Mouse (Mus musculus): ENCODE measurements around the gene Fam184a. TPM values are rescaled to one million over a fixed set of nuclear protein-coding genes. Genes with fewer than 3 reads are reported as not detected.

Fam184a gene
- polyA plus RNA-seq, 1 experiment = 5.4 TPM

GRCm38 (mm10) chr10:53765471-53765870 lies 14.5 kb upstream of the Fam184a start:
- whole genome bisulfite sequencing = 82% methylated on average over 4 of the region's 4 CpGs
- no peak overlapping the region for H3K4me3 ChIP-seq (replicated peaks; ENCODE audit: control insufficient read depth, low read depth, low read length)
- H3K4me1 ChIP-seq (ENCODE audit: control insufficient read depth, insufficient read depth, low read length) = no peaks in the 10 kb centered on the region
- no peak overlapping the region for H3K27ac ChIP-seq (ENCODE audit: control insufficient read depth, insufficient read depth, low read depth, low read length, poor library complexity)
- TF ChIP-seq POLR2A (IDR thresholded peaks at IDR 0.05; ENCODE audit: borderline replicate concordance, control insufficient read depth, low read depth, low read length) (no peak), CTCF (IDR thresholded peaks at IDR 0.05; ENCODE audit: control insufficient read depth, insufficient read depth, low read length) (no peak)

GRCm38 (mm10) chr10:53752723-53753122 lies 1.8 kb upstream of the Fam184a start:
- 46% methylated on average over 1 of the region's 1 CpGs for WGBS

GRCm38 (mm10) chr10:53750275-53750954 lies 508 bp downstream of the Fam184a start:
- H3K4me1 ChIP-seq (ENCODE audit: control insufficient read depth, insufficient read depth, low read length) = no peaks in the 10 kb centered on the region
- WGBS = 13% methylated on average over 39 of the region's 39 CpGs
- no peak overlapping the region for H3K4me3 ChIP-seq (replicated peaks; ENCODE audit: control insufficient read depth, low read depth, low read length)
- no peak overlapping the region for H3K27ac ChIP-seq (ENCODE audit: control insufficient read depth, insufficient read depth, low read depth, low read length, poor library complexity)
- TF ChIP-seq POLR2A (IDR thresholded peaks at IDR 0.05; ENCODE audit: borderline replicate concordance, control insufficient read depth, low read depth, low read length) = no peak
- no peak for TF ChIP-seq CTCF (IDR thresholded peaks at IDR 0.05; ENCODE audit: control insufficient read depth, insufficient read depth, low read length)

More at GRCm38 (mm10) chr10:53752723-53753122, 1.8 kb upstream of the Fam184a start:
- no peak for TF ChIP-seq CTCF (IDR thresholded peaks at IDR 0.05; ENCODE audit: control insufficient read depth, insufficient read depth, low read length)
- TF ChIP-seq POLR2A (IDR thresholded peaks at IDR 0.05; ENCODE audit: borderline replicate concordance, control insufficient read depth, low read depth, low read length) = no peak
- no peak overlapping the region for H3K4me3 ChIP-seq (replicated peaks; ENCODE audit: control insufficient read depth, low read depth, low read length)
- no peak overlapping the region for H3K27ac ChIP-seq (ENCODE audit: control insufficient read depth, insufficient read depth, low read depth, low read length, poor library complexity)
- no peaks in the 10 kb centered on the region for H3K4me1 ChIP-seq (ENCODE audit: control insufficient read depth, insufficient read depth, low read length)

- Histone ChIP-seq H3K27ac (ENCODE audit: control insufficient read depth, insufficient read depth, low read depth, low read length, poor library complexity) (no peak overlapping the region), H3K4me1 (ENCODE audit: control insufficient read depth, insufficient read depth, low read length) (no peaks in the 10 kb centered on the region), H3K4me3 (replicated peaks; ENCODE audit: control insufficient read depth, low read depth, low read length) (no peak overlapping the region)
- 75% methylated on average over 6 of the region's 6 CpGs for WGBS
- TF ChIP-seq POLR2A (IDR thresholded peaks at IDR 0.05; ENCODE audit: borderline replicate concordance, control insufficient read depth, low read depth, low read length) (no peak), CTCF (IDR thresholded peaks at IDR 0.05; ENCODE audit: control insufficient read depth, insufficient read depth, low read length) (no peak)
Measured at GRCm38 (mm10) chr10:53746039-53746438, 4.9 kb downstream of the Fam184a start.

GRCm38 (mm10) chr10:53742961-53743360 lies 8.0 kb downstream of the Fam184a start:
- no peaks in the 10 kb centered on the region for H3K4me1 ChIP-seq (ENCODE audit: control insufficient read depth, insufficient read depth, low read length)
- 80% methylated on average over 5 of the region's 5 CpGs for WGBS
- no peak for TF ChIP-seq CTCF (IDR thresholded peaks at IDR 0.05; ENCODE audit: control insufficient read depth, insufficient read depth, low read length)
- TF ChIP-seq POLR2A (IDR thresholded peaks at IDR 0.05; ENCODE audit: borderline replicate concordance, control insufficient read depth, low read depth, low read length) = no peak

GRCm38 (mm10) chr10:53740014-53740413 lies 10.9 kb downstream of the Fam184a start:
- no peaks in the 10 kb centered on the region for H3K4me1 ChIP-seq (ENCODE audit: control insufficient read depth, insufficient read depth, low read length)
- H3K27ac ChIP-seq (ENCODE audit: control insufficient read depth, insufficient read depth, low read depth, low read length, poor library complexity) = no peak overlapping the region
- no peak overlapping the region for H3K4me3 ChIP-seq (replicated peaks; ENCODE audit: control insufficient read depth, low read depth, low read length)
- no peak for TF ChIP-seq CTCF (IDR thresholded peaks at IDR 0.05; ENCODE audit: control insufficient read depth, insufficient read depth, low read length)
- TF ChIP-seq POLR2A (IDR thresholded peaks at IDR 0.05; ENCODE audit: borderline replicate concordance, control insufficient read depth, low read depth, low read length) = no peak

More at GRCm38 (mm10) chr10:53742961-53743360, 8.0 kb downstream of the Fam184a start:
- Histone ChIP-seq H3K27ac (ENCODE audit: control insufficient read depth, insufficient read depth, low read depth, low read length, poor library complexity) (no peak overlapping the region), H3K4me3 (replicated peaks; ENCODE audit: control insufficient read depth, low read depth, low read length) (no peak overlapping the region)

GRCm38 (mm10) chr10:53738842-53739241 lies 12.1 kb downstream of the Fam184a start:
- TF ChIP-seq POLR2A (IDR thresholded peaks at IDR 0.05; ENCODE audit: borderline replicate concordance, control insufficient read depth, low read depth, low read length) (no peak), CTCF (IDR thresholded peaks at IDR 0.05; ENCODE audit: control insufficient read depth, insufficient read depth, low read length) (no peak)
- Histone ChIP-seq H3K4me1 (ENCODE audit: control insufficient read depth, insufficient read depth, low read length) (no peaks in the 10 kb centered on the region), H3K27ac (ENCODE audit: control insufficient read depth, insufficient read depth, low read depth, low read length, poor library complexity) (no peak overlapping the region), H3K4me3 (replicated peaks; ENCODE audit: control insufficient read depth, low read depth, low read length) (no peak overlapping the region)
- WGBS = 90% methylated on average over 8 of the region's 8 CpGs

GRCm38 (mm10) chr10:53735201-53735865 lies 15.6 kb downstream of the Fam184a start:
- no peak overlapping the region for H3K4me3 ChIP-seq (replicated peaks; ENCODE audit: control insufficient read depth, low read depth, low read length)
- H3K4me1 ChIP-seq (ENCODE audit: control insufficient read depth, insufficient read depth, low read length) = no peaks in the 10 kb centered on the region
- H3K27ac ChIP-seq (ENCODE audit: control insufficient read depth, insufficient read depth, low read depth, low read length, poor library complexity) = no peak overlapping the region
- 81% methylated on average over 7 of the region's 7 CpGs for WGBS
- no peak for TF ChIP-seq CTCF (IDR thresholded peaks at IDR 0.05; ENCODE audit: control insufficient read depth, insufficient read depth, low read length)

All from bone marrow, adult 2 months (tissue).